Mouse (Mus musculus): ENCODE measurements at regions not wholly inside any gene's neighbourhood (a gene's known extent, or its start where the extent isn't known, plus 50 kb on each side); places are given as distances from the start of the nearest gene placed in this dataset.

GRCm38 (mm10) chr13:71148491-71149302 lies 307.1 kb upstream of the Adamts16 start:
- DNase-seq (ENCODE audit: low read depth, low spot score) = no peak

GRCm38 (mm10) chr13:71146859-71147443 lies 305.3 kb upstream of the Adamts16 start:
- DNase-seq (ENCODE audit: low read depth, low spot score) = no peak

GRCm38 (mm10) chr13:71138745-71139312 lies 297.2 kb upstream of the Adamts16 start:
- DNase-seq (ENCODE audit: low read depth, low spot score) = no peak

- DNase-seq (ENCODE audit: low read depth, low spot score) = no peak
Observed at GRCm38 (mm10) chr13:71135940-71136632, 294.5 kb upstream of the Adamts16 start.

- DNase-seq (ENCODE audit: low read depth, low spot score) = no peak
Observed at GRCm38 (mm10) chr13:71121484-71121883, 279.9 kb upstream of the Adamts16 start.

GRCm38 (mm10) chr13:71108175-71108574 lies 266.6 kb upstream of the Adamts16 start:
- no peak for DNase-seq (ENCODE audit: low read depth, low spot score)

- DNase-seq (ENCODE audit: low read depth, low spot score) = peak; percentile 5
Observed at GRCm38 (mm10) chr13:71105229-71105838, 263.7 kb upstream of the Adamts16 start.

- no peak for DNase-seq (ENCODE audit: low read depth, low spot score)
Observed at GRCm38 (mm10) chr13:71104419-71105228, 263.0 kb upstream of the Adamts16 start.

- DNase-seq (ENCODE audit: low read depth, low spot score) = no peak
Observed at GRCm38 (mm10) chr13:71084301-71084700, 242.7 kb upstream of the Adamts16 start.

GRCm38 (mm10) chr13:71075916-71076315 lies 234.3 kb upstream of the Adamts16 start:
- DNase-seq (ENCODE audit: low read depth, low spot score) = no peak

GRCm38 (mm10) chr13:71074012-71074411 lies 232.4 kb upstream of the Adamts16 start:
- DNase-seq (ENCODE audit: low read depth, low spot score) = no peak

- DNase-seq (ENCODE audit: low read depth, low spot score) = no peak
Observed at GRCm38 (mm10) chr13:71068757-71069201, 227.2 kb upstream of the Adamts16 start.

- no peak for DNase-seq (ENCODE audit: low read depth, low spot score)
Observed at GRCm38 (mm10) chr13:71068011-71068410, 226.4 kb upstream of the Adamts16 start.

- peak; percentile 63 for DNase-seq (ENCODE audit: low read depth, low spot score)
Observed at GRCm38 (mm10) chr13:71065568-71065967, 224.0 kb upstream of the Adamts16 start.

GRCm38 (mm10) chr13:71064590-71065307 lies 223.1 kb upstream of the Adamts16 start:
- DNase-seq (ENCODE audit: low read depth, low spot score) = no peak

GRCm38 (mm10) chr13:71053361-71054264 lies 212.0 kb upstream of the Adamts16 start:
- no peak for DNase-seq (ENCODE audit: low read depth, low spot score)

GRCm38 (mm10) chr13:71050646-71051045 lies 209.0 kb upstream of the Adamts16 start:
- no peak for DNase-seq (ENCODE audit: low read depth, low spot score)

- no peak for DNase-seq (ENCODE audit: low read depth, low spot score)
Observed at GRCm38 (mm10) chr13:71036000-71036399, 194.4 kb upstream of the Adamts16 start.
